Comparison of ENCODE assay signal across 21 mouse cellular contexts in genomic region chr19:34049371-34050039, GRCm38 (mm10). TPM values are rescaled to one million over a fixed set of nuclear protein-coding genes. Genes with fewer than 3 reads are reported as not detected.
"Had no signal": no experiment of that assay in that cellular context is flagged by ENCODE, and none has a peak within 500 bp of the region (broad histone marks: within the 10 kb centered on the region; RNA-seq: fewer than 3 reads in every experiment).

No protein-coding gene starts in this region.

- DNase-seq: left cerebral cortex, postnatal 4 days; right cerebral cortex, adult 18-20 months; right cerebral cortex, postnatal 25 days; thymus, postnatal 36 days had no signal

- H3K9me3 ChIP-seq: limb, embryonic 13.5 days; lung, embryonic 15.5 days; midbrain, embryonic 13.5 days; neural tube, embryonic 15.5 days had no signal

- ATAC-seq: inflammation-experienced regulatory T-cells, adult 6 months; intestine, postnatal 0 days; midbrain, embryonic 13.5 days had no signal

- H3K4me3 ChIP-seq: layer of hippocampus, adult 2 months; limb, embryonic 13.5 days; lung, embryonic 15.5 days; midbrain, embryonic 13.5 days; myocyte; neural tube, embryonic 15.5 days had no signal

- H3K9ac ChIP-seq: limb, embryonic 13.5 days; liver, embryonic 14.5 days; lung, embryonic 15.5 days; midbrain, embryonic 13.5 days; neural tube, embryonic 15.5 days had no signal

- H3K36me3 ChIP-seq: limb, embryonic 13.5 days; lung, embryonic 15.5 days; midbrain, embryonic 13.5 days; neural tube, embryonic 15.5 days had no signal

- H3K4me2 ChIP-seq: limb, embryonic 13.5 days; lung, embryonic 15.5 days; midbrain, embryonic 13.5 days; neural tube, embryonic 15.5 days had no signal

- H3K27me3 ChIP-seq: limb, embryonic 13.5 days; lung, embryonic 15.5 days; midbrain, embryonic 13.5 days; neural tube, embryonic 15.5 days had no signal

- H3K4me1 ChIP-seq: limb, embryonic 13.5 days; lung, embryonic 15.5 days; midbrain, embryonic 13.5 days; neural tube, embryonic 15.5 days had no signal

- H3K27ac ChIP-seq: layer of hippocampus, adult 2 months; limb, embryonic 13.5 days; liver, embryonic 14.5 days; lung, embryonic 15.5 days; midbrain, embryonic 13.5 days; neural tube, embryonic 15.5 days had no signal

RNA-seq across cellular contexts. Expression of gene Lipn, which starts 17.7 kb away (rescaled TPM):
- total RNA-seq: layer of hippocampus, adult 2 months; layer of hippocampus, postnatal 10 days; left cerebral cortex, postnatal 10 days; left cerebral cortex, postnatal 4 days; liver, adult 2 months; megakaryocyte progenitor cell, adult 5-6 weeks had no signal
- polyA plus RNA-seq: inflammation-experienced regulatory T-cells, adult 6 months; limb, embryonic 13.5 days; liver, adult 2 months; liver, embryonic 14.5 days; lung, embryonic 15.5 days; midbrain, embryonic 13.5 days; myocyte; neural tube, embryonic 11.5 days; neural tube, embryonic 15.5 days; small intestine, adult 2 months; stomach, embryonic 16.5 days; thymus, postnatal 0 days had no signal

RNA-seq across cellular contexts. Expression of gene Lipk, which starts 41.4 kb away (rescaled TPM):
- total RNA-seq: layer of hippocampus, adult 2 months; layer of hippocampus, postnatal 10 days; left cerebral cortex, postnatal 4 days; liver, adult 2 months; megakaryocyte progenitor cell, adult 5-6 weeks had no signal
- polyA plus RNA-seq: inflammation-experienced regulatory T-cells, adult 6 months; liver, adult 2 months; liver, embryonic 14.5 days; lung, embryonic 15.5 days; midbrain, embryonic 13.5 days; myocyte; neural tube, embryonic 11.5 days; neural tube, embryonic 15.5 days; small intestine, adult 2 months had no signal

RNA-seq across cellular contexts. Expression of gene Lipm, which starts 51.2 kb away (rescaled TPM):
- total RNA-seq: liver, adult 2 months; megakaryocyte progenitor cell, adult 5-6 weeks had no signal
- polyA plus RNA-seq: inflammation-experienced regulatory T-cells, adult 6 months; intestine, postnatal 0 days; liver, adult 2 months; liver, embryonic 14.5 days; midbrain, embryonic 13.5 days; myocyte; neural tube, embryonic 11.5 days; small intestine, adult 2 months had no signal
